Mouse (Mus musculus): Measurements from ENCODE around the gene Mphosph9. TPM values are rescaled to one million over a fixed set of nuclear protein-coding genes. Genes with fewer than 3 reads are reported as not detected.

Mphosph9 gene
- polyA plus RNA-seq, 1 experiment from 2014 or later: 5.2 TPM

DNA sequence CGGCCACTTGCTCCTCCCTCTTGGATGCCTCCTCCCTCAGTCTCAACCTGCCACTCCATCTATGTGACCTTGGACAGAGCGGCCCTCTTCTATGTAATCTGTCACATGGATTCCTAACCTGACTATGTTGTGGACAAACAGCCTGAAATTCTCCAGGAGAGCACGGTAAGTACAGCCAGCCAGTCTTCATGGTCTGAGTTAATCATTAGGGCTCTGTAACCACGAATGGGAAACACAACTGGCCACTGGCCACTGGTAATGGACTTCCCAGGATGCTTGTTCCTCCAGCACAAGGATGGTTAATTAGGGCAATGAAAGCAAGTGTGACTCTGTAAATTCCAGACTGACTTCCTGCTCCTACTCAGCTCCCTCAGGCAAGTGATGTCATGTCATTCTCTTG, 91.6 kb downstream of the Mphosph9 start:
- peak; percentile 77 for ATAC-seq (replicated peaks; ENCODE audit: low FRiP score, low read depth)
- peaks cover 28% of the 10 kb centered on the region for H3K4me1 ChIP-seq (replicated peaks; ENCODE audit: insufficient read depth, low read length)

DNA sequence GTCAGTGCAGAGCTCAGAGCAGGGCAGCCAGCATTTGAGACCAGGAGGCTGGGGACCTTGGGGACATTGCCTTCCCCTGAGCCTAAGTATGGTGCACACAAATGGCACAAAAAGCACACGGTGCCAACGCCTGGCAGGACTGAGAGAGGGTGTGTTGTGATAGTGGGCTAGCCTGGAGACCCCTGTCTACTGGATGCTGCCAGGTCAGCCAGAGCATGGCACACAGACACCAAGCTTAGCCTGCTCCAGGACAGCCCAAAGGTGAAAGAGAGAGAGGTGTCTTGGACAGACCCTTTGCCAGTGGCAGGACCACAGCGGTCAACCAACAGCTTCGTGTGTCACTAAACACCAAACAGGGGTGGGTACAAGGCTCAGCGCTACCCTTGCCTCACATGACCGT, 93.0 kb downstream of the Mphosph9 start:
- no peak overlapping the region for H3K27ac ChIP-seq
- no peak for ATAC-seq (replicated peaks; ENCODE audit: low FRiP score, low read depth)
- H3K4me1 ChIP-seq (replicated peaks; ENCODE audit: insufficient read depth, low read length): peaks cover 22% of the 10 kb centered on the region; the same call in 1 of the 2 replicates

More for the DNA sequence above, 91.6 kb downstream of the Mphosph9 start:
- no peak overlapping the region for H3K4me3 ChIP-seq (replicated peaks; ENCODE audit: low read depth, low read length)
- 50% methylated on average over 4 of the region's 4 CpGs for WGBS
- peak; percentile 38 for DNase-seq (ENCODE audit: low spot score)
- no peaks in the 10 kb centered on the region for H3K9me3 ChIP-seq (replicated peaks; ENCODE audit: low read length)
- no peak for TF ChIP-seq CTCF (IDR thresholded peaks at IDR 0.05; ENCODE audit: low read depth)
- H3K27me3 ChIP-seq (ENCODE audit: insufficient read depth, low read length): no peaks in the 10 kb centered on the region
- H3K4me2 ChIP-seq (ENCODE audit: low read length): no peak overlapping the region
- no peak overlapping the region for H3K27ac ChIP-seq
- H3K9ac ChIP-seq (ENCODE audit: low read depth, low read length): no peak overlapping the region
- H3K36me3 ChIP-seq (ENCODE audit: insufficient read depth, low read length): no peaks in the 10 kb centered on the region

GRCm38 (mm10) chr5:124233874-124234661, 93.7 kb downstream of the Mphosph9 start:
- H3K27me3 ChIP-seq (ENCODE audit: insufficient read depth, low read length): no peaks in the 10 kb centered on the region
- no peak for TF ChIP-seq CTCF (IDR thresholded peaks at IDR 0.05; ENCODE audit: low read depth)
- ATAC-seq (replicated peaks; ENCODE audit: low FRiP score, low read depth): no peak
- H3K9ac ChIP-seq (ENCODE audit: low read depth, low read length): no peak overlapping the region
- peaks cover 22% of the 10 kb centered on the region; the same call in 1 of the 2 replicates for H3K4me1 ChIP-seq (replicated peaks; ENCODE audit: insufficient read depth, low read length)
- no peaks in the 10 kb centered on the region for H3K36me3 ChIP-seq (ENCODE audit: insufficient read depth, low read length)
- H3K4me3 ChIP-seq (replicated peaks; ENCODE audit: low read depth, low read length): no peak overlapping the region
- no peak overlapping the region for H3K4me2 ChIP-seq (ENCODE audit: low read length)
- DNase-seq (ENCODE audit: low spot score): no peak
- H3K9me3 ChIP-seq (replicated peaks; ENCODE audit: low read length): no peaks in the 10 kb centered on the region
- 38% methylated on average over 12 of the region's 12 CpGs for WGBS
- H3K27ac ChIP-seq: no peak overlapping the region

More for the DNA sequence above, 93.0 kb downstream of the Mphosph9 start:
- DNase-seq (ENCODE audit: low spot score): no peak
- no peak overlapping the region for H3K4me2 ChIP-seq (ENCODE audit: low read length)
- WGBS: 91% methylated on average over 6 of the region's 6 CpGs
- no peak overlapping the region for H3K4me3 ChIP-seq (replicated peaks; ENCODE audit: low read depth, low read length)
- no peaks in the 10 kb centered on the region for H3K36me3 ChIP-seq (ENCODE audit: insufficient read depth, low read length)
- H3K27me3 ChIP-seq (ENCODE audit: insufficient read depth, low read length): no peaks in the 10 kb centered on the region
- H3K9ac ChIP-seq (ENCODE audit: low read depth, low read length): no peak overlapping the region
- no peaks in the 10 kb centered on the region for H3K9me3 ChIP-seq (replicated peaks; ENCODE audit: low read length)
- no peak for TF ChIP-seq CTCF (IDR thresholded peaks at IDR 0.05; ENCODE audit: low read depth)

DNA sequence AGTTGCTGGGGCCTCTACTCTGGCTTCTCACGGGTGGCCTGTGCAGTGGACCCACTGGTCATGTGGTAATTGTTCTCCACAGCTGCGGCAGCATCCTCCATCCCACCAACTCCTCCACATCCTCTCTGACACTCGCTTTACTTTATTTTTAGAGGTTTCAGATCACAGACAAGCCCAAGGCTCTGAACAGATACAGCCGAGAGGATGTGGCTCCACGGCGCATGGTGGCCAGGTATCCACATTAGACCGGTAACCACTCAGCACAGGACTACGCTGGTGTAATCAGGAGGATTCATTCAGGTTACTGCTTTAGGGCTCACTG, 94.7 kb downstream of the Mphosph9 start:
- ATAC-seq (replicated peaks; ENCODE audit: low FRiP score, low read depth) (no peak), DNase-seq (ENCODE audit: low spot score) (no peak)
- no peaks in the 10 kb centered on the region for H3K36me3 ChIP-seq (ENCODE audit: insufficient read depth, low read length)
- no peak overlapping the region for H3K4me3 ChIP-seq (replicated peaks; ENCODE audit: low read depth, low read length)
- H3K27ac ChIP-seq: no peak overlapping the region
- H3K4me2 ChIP-seq (ENCODE audit: low read length): 0 out of 2 replicates have a peak overlapping the region, but pooled peaks have one; percentile 16
- peaks cover 22% of the 10 kb centered on the region; the same call in 1 of the 2 replicates for H3K4me1 ChIP-seq (replicated peaks; ENCODE audit: insufficient read depth, low read length)
- no peaks in the 10 kb centered on the region for H3K27me3 ChIP-seq (ENCODE audit: insufficient read depth, low read length)
- no peaks in the 10 kb centered on the region for H3K9me3 ChIP-seq (replicated peaks; ENCODE audit: low read length)
- WGBS: 40% methylated on average over 8 of the region's 8 CpGs
- H3K9ac ChIP-seq (ENCODE audit: low read depth, low read length): no peak overlapping the region
- no peak for TF ChIP-seq CTCF (IDR thresholded peaks at IDR 0.05; ENCODE audit: low read depth)

GRCm38 (mm10) chr5:124232360-124233143, 95.2 kb downstream of the Mphosph9 start:
- H3K9me3 ChIP-seq (replicated peaks; ENCODE audit: low read length): no peaks in the 10 kb centered on the region
- DNase-seq (ENCODE audit: low spot score) (no peak), ATAC-seq (replicated peaks; ENCODE audit: low FRiP score, low read depth) (no peak)
- H3K27ac ChIP-seq: no peak overlapping the region
- peaks cover 22% of the 10 kb centered on the region; the same call in 1 of the 2 replicates for H3K4me1 ChIP-seq (replicated peaks; ENCODE audit: insufficient read depth, low read length)
- H3K9ac ChIP-seq (ENCODE audit: low read depth, low read length): no peak overlapping the region
- no peaks in the 10 kb centered on the region for H3K27me3 ChIP-seq (ENCODE audit: insufficient read depth, low read length)
- H3K36me3 ChIP-seq (ENCODE audit: insufficient read depth, low read length): no peaks in the 10 kb centered on the region
- TF ChIP-seq CTCF (IDR thresholded peaks at IDR 0.05; ENCODE audit: low read depth): no peak
- no peak overlapping the region for H3K4me3 ChIP-seq (replicated peaks; ENCODE audit: low read depth, low read length)
- 25% methylated on average over 18 of the region's 18 CpGs for WGBS
- 0 out of 2 replicates have a peak overlapping the region, but pooled peaks have one; percentile 16 for H3K4me2 ChIP-seq (ENCODE audit: low read length)

GRCm38 (mm10) chr5:124230461-124230860, 97.3 kb downstream of the Mphosph9 start:
- Histone ChIP-seq H3K27me3 (ENCODE audit: insufficient read depth, low read length) (no peaks in the 10 kb centered on the region), H3K9ac (ENCODE audit: low read depth, low read length) (no peak overlapping the region), H3K27ac (no peak overlapping the region), H3K36me3 (ENCODE audit: insufficient read depth, low read length) (no peaks in the 10 kb centered on the region), H3K9me3 (replicated peaks; ENCODE audit: low read length) (no peaks in the 10 kb centered on the region), H3K4me2 (ENCODE audit: low read length) (no peak overlapping the region), H3K4me1 (replicated peaks; ENCODE audit: insufficient read depth, low read length) (peaks cover 26% of the 10 kb centered on the region; the same call in 1 of the 2 replicates), H3K4me3 (replicated peaks; ENCODE audit: low read depth, low read length) (no peak overlapping the region)
- ATAC-seq (replicated peaks; ENCODE audit: low FRiP score, low read depth): no peak
- no peak for DNase-seq (ENCODE audit: low spot score)
- WGBS: 61% methylated on average over 9 of the region's 9 CpGs
- TF ChIP-seq CTCF (IDR thresholded peaks at IDR 0.05; ENCODE audit: low read depth): no peak

Measured in kidney, postnatal 0 days (tissue).